Mouse (Mus musculus) bone marrow, adult 2 months (tissue): Measurements from ENCODE around the gene Gm4491. TPM values are rescaled to one million over a fixed set of nuclear protein-coding genes. Genes with fewer than 3 reads are reported as not detected.
A peak's percentile ranks its signal among the peaks of the same experiment; 100 is the strongest.

ENCODE experiments used
- H3K27ac ChIP-seq: fragments of 200-500 bp; 2 replicates; pipeline ENCODE4 v1.5.1; 2012; ENCODE audit warnings: low read depth, mild to moderate bottlenecking, control low read depth, inconsistent platforms, low read length; ENCODE audit not compliant: control insufficient read depth, poor library complexity, insufficient read depth
- H3K4me1 ChIP-seq: fragments of 200-500 bp; 2 replicates; pipeline ENCODE4 v1.6.1; 2011; ENCODE audit warnings: low read length; ENCODE audit not compliant: control insufficient read depth, insufficient read depth
- H3K4me3 ChIP-seq: fragments of 200-500 bp; replicated peaks from 2 replicates; pipeline ENCODE3; 2011; ENCODE audit warnings: mild to moderate bottlenecking, low read depth, low read length, control low read depth; ENCODE audit not compliant: control insufficient read depth
- CTCF ChIP-seq: fragments of 200-500 bp; IDR thresholded peaks from 2 replicates; pipeline ENCODE4 v1.5.1; 2011; ENCODE audit warnings: low read length, control low read depth; ENCODE audit not compliant: control insufficient read depth, insufficient read depth
- POLR2A ChIP-seq: fragments of 200-500 bp; IDR thresholded peaks from 2 replicates; pipeline ENCODE4 v1.6.1; 2011; ENCODE audit warnings: low read depth, mild to moderate bottlenecking, control low read depth, low read length, borderline replicate concordance; ENCODE audit not compliant: control insufficient read depth
- WGBS: fragments of 180-500 bp; shearing (Covaris S2); methylation state at CpG from one replicate; pipeline ENCODE4 v1.1.7; 2018; 5-methylcytosine and 5-hydroxymethylcytosine counted together
- polyA plus RNA-seq: library from polyadenylated mRNA; stranded (reverse); fragments of >200 nt; gene quantifications from 2 replicates; pipeline ENCODE4 v1.2.4, GENCODE M21; 2011; ENCODE audit warnings: low replicate concordance; ENCODE audit not compliant: missing spikeins, insufficient read depth, insufficient read length

Gm4491 gene
- polyA plus RNA-seq, 1 experiment = not detected

- TF ChIP-seq POLR2A (no peak), CTCF (peak; percentile 3; the same call in 1 of the 2 replicates)
- no peaks in the 10 kb centered on the region for H3K4me1 ChIP-seq
- 10% methylated on average over 4 of the region's 4 CpGs for WGBS
- no peak overlapping the region for H3K4me3 ChIP-seq
- H3K27ac ChIP-seq = no peak overlapping the region
Measured at GRCm38 (mm10) chr14:57109194-57109593, 6.5 kb downstream of the Gm4491 start.

- Histone ChIP-seq H3K4me1 (no peaks in the 10 kb centered on the region; the same call in 1 of the 2 replicates), H3K27ac (no peak overlapping the region), H3K4me3 (no peak overlapping the region)
- TF ChIP-seq CTCF (no peak), POLR2A (no peak)
- 64% methylated on average over 5 of the region's 5 CpGs for WGBS
Measured at GRCm38 (mm10) chr14:57107916-57108315, 7.8 kb downstream of the Gm4491 start.

DNA sequence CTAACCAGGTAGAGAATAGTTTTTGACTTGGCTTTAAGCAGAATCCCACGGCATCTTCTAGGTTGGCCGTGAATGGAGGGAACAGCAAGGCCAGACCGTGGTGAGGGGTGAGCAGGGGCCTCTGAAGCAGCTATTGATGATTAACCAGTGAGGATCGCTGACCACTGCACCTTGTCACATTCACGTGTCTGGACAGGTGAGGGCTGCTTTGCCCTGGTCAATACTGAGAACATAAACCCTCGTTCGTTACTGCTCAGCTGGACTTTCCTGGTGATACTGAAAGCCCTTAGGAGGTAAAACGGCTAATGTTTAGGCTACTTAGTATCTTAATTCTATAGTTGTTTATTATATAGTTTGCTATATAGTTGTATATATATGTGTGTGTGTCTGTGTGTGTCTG is 8.6 kb downstream of the Gm4491 start:
- Histone ChIP-seq H3K27ac (no peak overlapping the region), H3K4me3 (no peak overlapping the region), H3K4me1 (no peaks in the 10 kb centered on the region; the same call in 1 of the 2 replicates)
- 74% methylated on average over 8 of the region's 8 CpGs for WGBS
- TF ChIP-seq POLR2A = no peak
- no peak for TF ChIP-seq CTCF

- H3K27ac ChIP-seq = no peak overlapping the region
- no peaks in the 10 kb centered on the region; the same call in 1 of the 2 replicates for H3K4me1 ChIP-seq
- no peak overlapping the region for H3K4me3 ChIP-seq
- 40% methylated on average over 11 of the region's 11 CpGs for WGBS
- TF ChIP-seq CTCF (no peak), POLR2A (no peak)
Measured at GRCm38 (mm10) chr14:57105721-57106120, 10.0 kb downstream of the Gm4491 start.

DNA sequence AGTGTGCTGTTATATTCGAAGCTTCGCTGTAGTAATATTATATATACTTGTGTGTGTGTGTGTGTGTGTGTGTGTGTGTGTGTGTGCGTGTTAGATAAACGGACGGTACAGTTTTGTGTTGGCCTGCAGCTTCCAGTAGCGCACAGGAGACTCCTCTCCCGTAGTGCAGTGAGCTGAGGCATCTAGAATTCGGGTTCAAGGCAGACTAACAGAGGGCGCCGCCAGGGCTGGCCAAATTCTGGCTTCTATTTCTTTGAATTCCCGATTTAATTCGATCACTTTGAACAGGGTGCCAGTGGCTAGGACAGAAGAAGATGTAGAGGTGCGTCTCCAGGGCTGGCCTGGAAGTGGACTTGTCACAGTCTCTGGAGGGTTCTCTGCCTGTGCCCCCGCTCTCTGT is 10.6 kb downstream of the Gm4491 start:
- no peak overlapping the region for H3K4me3 ChIP-seq
- WGBS = 15% methylated on average over 14 of the region's 14 CpGs
- no peak overlapping the region for H3K27ac ChIP-seq
- TF ChIP-seq POLR2A (no peak), CTCF (no peak)
- H3K4me1 ChIP-seq = no peaks in the 10 kb centered on the region; the same call in 1 of the 2 replicates

GRCm38 (mm10) chr14:57104106-57105023 is 11.3 kb downstream of the Gm4491 start, which contains the start of gene Gjb2:
Gjb2 (minus strand) TSS chr14:57104702.
- Histone ChIP-seq H3K27ac (no peak within 1 kb of the TSS; the same call in 1 of the 2 replicates), H3K4me3 (no peak within 1 kb of the TSS), H3K4me1 (no peaks in the 10 kb centered on the region; the same call in 1 of the 2 replicates)
- TF ChIP-seq POLR2A (no peak), CTCF (no peak)
- 1% methylated on average over 101 of the region's 101 CpGs for WGBS

- TF ChIP-seq POLR2A = no peak
- no peak for TF ChIP-seq CTCF
- Histone ChIP-seq H3K4me1 (no peaks in the 10 kb centered on the region; the same call in 1 of the 2 replicates), H3K4me3 (no peak overlapping the region), H3K27ac (no peak overlapping the region; the same call in 1 of the 2 replicates)
- 9% methylated on average over 22 of the region's 22 CpGs for WGBS
Measured at GRCm38 (mm10) chr14:57103711-57104105, 12.0 kb downstream of the Gm4491 start.

DNA sequence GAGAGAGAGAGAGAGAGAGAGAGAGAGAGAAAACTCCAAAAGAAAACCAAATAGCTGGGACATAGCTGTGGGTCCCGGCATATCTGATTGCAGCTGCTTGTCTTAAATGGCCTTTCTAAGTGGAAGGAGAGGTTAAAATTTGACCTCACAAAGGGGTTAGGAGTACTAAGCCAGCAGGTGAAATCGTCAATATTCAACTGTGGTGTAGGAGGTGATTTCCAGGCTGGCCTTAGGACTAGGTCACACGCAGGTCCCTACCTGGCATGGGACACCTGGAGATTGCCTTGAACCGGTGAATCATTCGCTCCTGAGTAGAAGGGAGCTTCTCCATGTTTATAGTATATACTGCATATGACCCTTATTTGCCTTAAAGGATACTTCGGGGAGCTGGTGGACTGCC is 12.6 kb downstream of the Gm4491 start:
- Histone ChIP-seq H3K4me1 (no peaks in the 10 kb centered on the region; the same call in 1 of the 2 replicates), H3K4me3 (no peak overlapping the region), H3K27ac (no peak overlapping the region)
- no peak for TF ChIP-seq CTCF
- TF ChIP-seq POLR2A = no peak
- 79% methylated on average over 6 of the region's 6 CpGs for WGBS
